Mouse (Mus musculus) intestine, embryonic 15.5 days (tissue): ENCODE data around the gene Ist1. TPM values are rescaled to one million over a fixed set of nuclear protein-coding genes. Genes with fewer than 3 reads are reported as not detected.

Experiments used
- ATAC-seq: fragments of 200-750 bp; cut with Nextera tagmentation; 2 replicates; pipeline ENCODE4 v1.8.0; 2017; ENCODE audit warnings: moderate TSS enrichment, moderate library complexity
- H3K27ac ChIP-seq: fragments of 300-500 bp; sonication (generic); 2 replicates; pipeline ENCODE4 v1.5.1; 2015; ENCODE audit warnings: mild to moderate bottlenecking, inconsistent platforms
- H3K27me3 ChIP-seq: fragments of 300-500 bp; sonication (generic); replicated peaks from 2 replicates; pipeline ENCODE4 v1.6.1; 2015; ENCODE audit warnings: inconsistent platforms
- H3K36me3 ChIP-seq: fragments of 300-500 bp; sonication (generic); 2 replicates; pipeline ENCODE4 v1.6.1; 2015; ENCODE audit warnings: inconsistent platforms
- H3K4me1 ChIP-seq: fragments of 300-500 bp; sonication (generic); replicated peaks from 2 replicates; pipeline ENCODE4 v1.6.1; 2015; ENCODE audit warnings: inconsistent platforms
- H3K4me2 ChIP-seq: fragments of 300-500 bp; sonication (generic); replicated peaks from 2 replicates; pipeline ENCODE4 v1.6.1; 2015; ENCODE audit warnings: mild to moderate bottlenecking, inconsistent platforms
- H3K4me3 ChIP-seq: fragments of 300-500 bp; sonication (generic); replicated peaks from 2 replicates; pipeline ENCODE4 v1.5.1; 2015; ENCODE audit warnings: inconsistent platforms
- H3K9ac ChIP-seq: fragments of 300-500 bp; sonication (generic); 2 replicates; pipeline ENCODE4 v1.6.1; 2015; ENCODE audit warnings: inconsistent platforms
- H3K9me3 ChIP-seq: fragments of 300-500 bp; sonication (generic); 2 replicates; pipeline ENCODE4 v1.6.1; 2016; ENCODE audit warnings: inconsistent platforms
- WGBS: fragments of 180-500 bp; shearing (Covaris S2); methylation state at CpG from one replicate; pipeline ENCODE4 v1.1.7; 2015; 5-methylcytosine and 5-hydroxymethylcytosine counted together
- polyA plus RNA-seq: library from polyadenylated mRNA; unstranded; fragments of >200 nt; fragmentation: Nextera tagmentation; extraction: Ambion mirVana; gene quantifications from 2 replicates; pipeline ENCODE4 v1.2.1, GENCODE M21; 2015

The Ist1 gene
- polyA plus RNA-seq, 1 experiment from 2014 or later = 128 TPM

GRCm38 (mm10) chr8:109675896-109676643, 17.0 kb downstream of the Ist1 start:
- Histone ChIP-seq H3K9me3 (no peaks in the 10 kb centered on the region), H3K36me3 (peaks cover 63% of the 10 kb centered on the region), H3K27ac (no peak overlapping the region), H3K27me3 (no peaks in the 10 kb centered on the region), H3K4me2 (no peak overlapping the region), H3K9ac (no peak overlapping the region), H3K4me1 (no peaks in the 10 kb centered on the region), H3K4me3 (no peak overlapping the region)
- WGBS = 90% methylated on average over 9 of the region's 9 CpGs
- no peak for ATAC-seq

DNA sequence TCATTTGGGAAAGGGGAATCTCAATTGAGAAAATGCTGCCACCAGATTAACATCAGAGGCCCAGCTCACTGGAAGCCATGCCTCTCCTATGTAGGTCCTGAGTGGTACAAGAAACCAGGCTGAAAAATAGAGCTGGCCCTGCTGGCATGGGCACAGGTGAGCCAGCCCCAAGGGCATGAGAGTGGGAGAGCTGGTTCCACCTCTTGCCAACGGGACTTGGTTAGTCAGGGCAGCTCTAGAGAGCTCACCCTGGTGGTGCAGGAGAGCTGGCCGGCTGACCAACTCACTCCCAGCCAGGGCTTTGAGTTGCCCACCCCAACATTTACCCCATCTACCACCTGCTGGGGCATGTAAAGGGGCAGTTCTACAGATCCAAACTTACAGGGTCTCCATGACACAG, 19.5 kb downstream of the Ist1 start:
- no peak for ATAC-seq
- Histone ChIP-seq H3K27ac (no peak overlapping the region), H3K9ac (no peak overlapping the region), H3K36me3 (peaks cover 56% of the 10 kb centered on the region), H3K9me3 (no peaks in the 10 kb centered on the region), H3K27me3 (no peaks in the 10 kb centered on the region), H3K4me1 (no peaks in the 10 kb centered on the region), H3K4me2 (no peak overlapping the region), H3K4me3 (no peak overlapping the region)
- WGBS = 91% methylated on average over 2 of the region's 2 CpGs

DNA sequence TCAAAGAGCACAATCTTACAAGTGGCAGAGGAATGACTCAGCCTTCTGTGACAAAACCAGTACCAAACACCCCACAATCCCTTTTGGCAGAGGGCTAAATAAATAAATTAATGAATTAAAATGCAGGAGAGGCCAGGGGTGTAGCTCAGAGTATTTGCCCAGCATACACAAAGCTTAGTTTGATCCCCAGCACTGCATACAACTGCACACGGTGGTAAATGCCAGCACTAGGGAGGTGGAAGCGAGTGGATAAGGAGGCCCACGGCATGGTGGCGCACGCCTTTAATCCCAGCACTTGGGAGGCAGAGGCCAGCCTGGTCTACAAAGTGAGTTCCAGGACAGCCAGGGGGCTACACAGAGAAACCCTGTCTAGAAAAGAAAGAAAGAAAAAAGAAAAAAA, 20.4 kb downstream of the Ist1 start:
- no peaks in the 10 kb centered on the region for H3K27me3 ChIP-seq
- no peak for ATAC-seq
- no peaks in the 10 kb centered on the region for H3K4me1 ChIP-seq
- no peaks in the 10 kb centered on the region for H3K9me3 ChIP-seq
- H3K4me2 ChIP-seq = no peak overlapping the region
- H3K27ac ChIP-seq = no peak overlapping the region
- 89% methylated on average over 5 of the region's 5 CpGs for whole genome bisulfite sequencing
- H3K9ac ChIP-seq = no peak overlapping the region
- H3K4me3 ChIP-seq = no peak overlapping the region
- peaks cover 50% of the 10 kb centered on the region for H3K36me3 ChIP-seq

DNA sequence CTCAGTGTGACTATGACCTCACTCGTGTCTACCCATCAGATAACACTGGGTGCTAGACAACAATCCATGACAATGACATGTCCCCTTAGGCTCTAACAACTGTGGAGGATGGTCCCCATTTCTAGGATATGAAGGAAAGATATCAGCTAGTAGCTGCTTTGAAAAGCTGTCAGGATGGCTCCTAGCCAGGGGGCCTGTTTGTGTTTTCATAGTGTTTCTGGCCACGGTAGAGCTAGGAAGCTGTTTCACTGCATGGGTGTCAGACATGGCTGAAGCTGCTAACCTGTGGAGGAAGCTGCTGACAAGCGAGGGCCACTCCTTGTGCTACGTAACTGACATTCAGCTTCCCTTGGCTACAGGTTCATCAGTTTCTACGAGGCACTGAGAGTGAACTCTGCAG, 26.4 kb downstream of the Ist1 start:
- H3K27me3 ChIP-seq = no peaks in the 10 kb centered on the region
- H3K27ac ChIP-seq = no peak overlapping the region
- H3K4me3 ChIP-seq = no peak overlapping the region
- H3K4me2 ChIP-seq = no peak overlapping the region
- ATAC-seq = no peak
- no peaks in the 10 kb centered on the region for H3K9me3 ChIP-seq
- 86% methylated on average over 5 of the region's 5 CpGs for WGBS
- no peaks in the 10 kb centered on the region for H3K4me1 ChIP-seq
- H3K36me3 ChIP-seq = peaks cover 12% of the 10 kb centered on the region
- H3K9ac ChIP-seq = no peak overlapping the region

DNA sequence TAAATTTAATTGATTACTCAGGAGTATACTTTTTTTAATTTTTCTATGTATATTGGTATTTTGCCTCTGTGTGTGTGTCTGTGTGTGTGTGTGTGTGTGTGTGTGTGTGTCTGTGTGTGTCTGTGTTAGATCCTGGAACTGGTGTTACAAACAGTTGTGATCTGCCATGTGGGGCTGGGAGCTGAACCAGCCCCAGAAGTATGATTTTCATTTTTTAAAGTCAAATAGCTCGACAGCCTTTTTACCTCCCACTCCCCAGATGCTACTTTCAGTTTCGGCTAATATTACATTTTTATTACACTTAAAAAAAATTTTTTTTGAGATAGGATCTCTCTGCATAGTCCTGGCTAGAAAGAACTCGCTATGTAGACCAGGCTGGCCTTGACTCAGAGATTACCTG, 30.7 kb downstream of the Ist1 start:
- no peak overlapping the region for H3K27ac ChIP-seq
- no peak overlapping the region for H3K4me2 ChIP-seq
- H3K36me3 ChIP-seq = no peaks in the 10 kb centered on the region
- no peaks in the 10 kb centered on the region for H3K9me3 ChIP-seq
- 81% methylated on average over 3 of the region's 3 CpGs for WGBS
- no peak for ATAC-seq
- no peak overlapping the region for H3K4me3 ChIP-seq
- H3K27me3 ChIP-seq = no peaks in the 10 kb centered on the region
- H3K4me1 ChIP-seq = no peaks in the 10 kb centered on the region
- no peak overlapping the region for H3K9ac ChIP-seq

DNA sequence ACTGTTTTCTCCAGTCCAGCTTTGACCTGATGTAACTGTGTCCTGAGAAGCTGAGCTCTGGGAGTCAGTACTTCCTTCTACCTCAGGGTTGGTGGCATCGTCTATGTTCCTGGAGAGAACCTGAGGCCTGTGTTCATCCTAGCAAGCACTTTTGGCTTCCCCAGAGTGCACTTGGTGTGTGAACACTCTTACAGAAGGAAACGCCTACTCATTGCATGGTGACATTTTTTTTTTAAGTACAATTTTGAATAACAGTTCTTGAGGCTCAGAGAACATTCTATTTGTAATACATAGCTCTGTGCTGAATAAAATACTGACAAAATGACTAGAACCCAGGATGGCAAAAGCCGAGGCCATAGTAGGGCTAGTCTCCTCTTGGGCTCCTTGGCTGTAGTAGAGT, 36.2 kb downstream of the Ist1 start:
- no peak overlapping the region for H3K4me3 ChIP-seq
- H3K27ac ChIP-seq = no peak overlapping the region
- no peak for ATAC-seq
- no peaks in the 10 kb centered on the region for H3K9me3 ChIP-seq
- no peaks in the 10 kb centered on the region for H3K4me1 ChIP-seq
- WGBS = 85% methylated on average over 3 of the region's 3 CpGs
- no peak overlapping the region for H3K9ac ChIP-seq
- no peaks in the 10 kb centered on the region for H3K27me3 ChIP-seq
- no peak overlapping the region for H3K4me2 ChIP-seq
- no peaks in the 10 kb centered on the region for H3K36me3 ChIP-seq

- no peak for ATAC-seq
- H3K36me3 ChIP-seq = no peaks in the 10 kb centered on the region
- no peaks in the 10 kb centered on the region for H3K4me1 ChIP-seq
- H3K27me3 ChIP-seq = no peaks in the 10 kb centered on the region
- no peak overlapping the region for H3K9ac ChIP-seq
- 76% methylated on average over 10 of the region's 10 CpGs for WGBS
- no peak overlapping the region for H3K27ac ChIP-seq
- no peak overlapping the region for H3K4me2 ChIP-seq
- no peaks in the 10 kb centered on the region for H3K9me3 ChIP-seq
- H3K4me3 ChIP-seq = no peak overlapping the region
Measured at GRCm38 (mm10) chr8:109650801-109651200, 42.3 kb downstream of the Ist1 start.

- Histone ChIP-seq H3K4me3 (no peak overlapping the region), H3K9me3 (no peaks in the 10 kb centered on the region), H3K27ac (no peak overlapping the region), H3K36me3 (no peaks in the 10 kb centered on the region), H3K9ac (no peak overlapping the region), H3K4me2 (no peak overlapping the region), H3K4me1 (no peaks in the 10 kb centered on the region), H3K27me3 (no peaks in the 10 kb centered on the region)
- WGBS = 51% methylated on average over 7 of the region's 7 CpGs
- no peak for ATAC-seq
Measured at GRCm38 (mm10) chr8:109648469-109648868, 44.6 kb downstream of the Ist1 start.

DNA sequence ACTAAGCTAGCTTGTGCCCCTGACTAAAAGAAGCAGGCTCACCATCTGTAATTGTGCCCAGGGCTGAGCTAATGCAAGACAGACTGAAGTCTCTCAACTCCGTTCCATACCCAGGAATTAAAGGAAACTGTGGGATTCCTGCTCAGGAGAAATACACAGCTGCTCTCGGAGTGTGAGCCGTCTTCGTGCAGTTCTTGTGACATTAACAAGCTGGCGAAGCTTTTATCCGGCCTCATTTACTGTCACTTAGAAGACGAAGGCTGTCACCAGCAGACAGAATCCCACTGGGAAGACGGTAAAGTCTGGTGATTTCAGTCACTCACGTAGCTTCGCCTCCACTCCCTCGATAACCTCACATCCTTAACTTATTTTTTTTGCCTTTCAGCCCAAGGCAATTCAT, 45.7 kb downstream of the Ist1 start:
- ATAC-seq = no peak
- no peaks in the 10 kb centered on the region for H3K36me3 ChIP-seq
- H3K4me1 ChIP-seq = no peaks in the 10 kb centered on the region
- no peaks in the 10 kb centered on the region for H3K27me3 ChIP-seq
- no peak overlapping the region for H3K9ac ChIP-seq
- H3K27ac ChIP-seq = no peak overlapping the region
- no peak overlapping the region for H3K4me2 ChIP-seq
- WGBS = 74% methylated on average over 11 of the region's 11 CpGs
- H3K9me3 ChIP-seq = no peaks in the 10 kb centered on the region
- H3K4me3 ChIP-seq = no peak overlapping the region

DNA sequence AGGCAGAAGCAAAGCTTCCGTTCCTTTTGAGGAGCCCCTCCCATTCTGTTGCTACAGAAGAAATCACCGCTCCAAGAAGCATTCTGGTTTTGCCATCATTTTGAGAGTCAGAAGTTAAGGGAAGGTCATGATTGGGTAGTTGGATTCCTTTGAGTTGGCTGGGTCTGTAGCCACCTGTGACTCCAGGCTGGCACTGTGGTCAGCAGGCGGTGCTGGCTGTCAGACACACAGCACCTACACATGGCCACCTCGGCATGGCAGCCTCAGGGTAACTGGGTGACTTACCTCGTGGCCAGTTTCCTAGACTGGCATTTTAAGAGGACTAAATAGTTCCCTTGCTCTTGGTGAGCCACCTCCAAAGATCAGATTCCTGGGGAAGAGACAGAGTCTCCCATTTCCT, 51.8 kb downstream of the Ist1 start:
- Histone ChIP-seq H3K4me3 (no peak overlapping the region), H3K4me2 (no peak overlapping the region), H3K27ac (no peak overlapping the region), H3K9ac (no peak overlapping the region), H3K36me3 (no peaks in the 10 kb centered on the region), H3K9me3 (no peaks in the 10 kb centered on the region), H3K27me3 (no peaks in the 10 kb centered on the region), H3K4me1 (no peaks in the 10 kb centered on the region)
- 83% methylated on average over 5 of the region's 5 CpGs for WGBS
- no peak for ATAC-seq

DNA sequence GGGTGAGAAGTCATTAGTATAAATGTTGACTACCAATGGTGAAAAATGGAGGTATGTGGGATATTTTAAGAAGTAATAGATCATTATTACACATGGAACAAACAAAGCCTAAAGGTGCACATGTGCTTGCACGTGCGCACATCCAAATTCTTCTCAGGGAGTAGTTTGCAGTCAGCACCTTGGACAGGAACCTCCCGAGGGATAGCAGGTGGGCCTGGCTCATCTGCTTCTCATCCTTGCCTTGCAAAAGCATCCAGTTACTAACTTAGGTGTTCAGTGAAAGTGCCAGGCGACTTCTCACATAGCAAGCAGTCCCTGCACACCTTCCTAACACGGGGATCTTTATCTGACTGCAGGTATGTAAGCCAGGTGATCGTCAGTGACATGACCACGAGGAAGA, 52.6 kb downstream of the Ist1 start:
- H3K27ac ChIP-seq = no peak overlapping the region
- H3K4me3 ChIP-seq = no peak overlapping the region
- H3K4me2 ChIP-seq = no peak overlapping the region
- no peak for ATAC-seq
- no peaks in the 10 kb centered on the region for H3K9me3 ChIP-seq
- no peaks in the 10 kb centered on the region for H3K4me1 ChIP-seq
- whole genome bisulfite sequencing = 55% methylated on average over 7 of the region's 7 CpGs
- no peak overlapping the region for H3K9ac ChIP-seq
- no peaks in the 10 kb centered on the region for H3K36me3 ChIP-seq
- no peaks in the 10 kb centered on the region for H3K27me3 ChIP-seq

DNA sequence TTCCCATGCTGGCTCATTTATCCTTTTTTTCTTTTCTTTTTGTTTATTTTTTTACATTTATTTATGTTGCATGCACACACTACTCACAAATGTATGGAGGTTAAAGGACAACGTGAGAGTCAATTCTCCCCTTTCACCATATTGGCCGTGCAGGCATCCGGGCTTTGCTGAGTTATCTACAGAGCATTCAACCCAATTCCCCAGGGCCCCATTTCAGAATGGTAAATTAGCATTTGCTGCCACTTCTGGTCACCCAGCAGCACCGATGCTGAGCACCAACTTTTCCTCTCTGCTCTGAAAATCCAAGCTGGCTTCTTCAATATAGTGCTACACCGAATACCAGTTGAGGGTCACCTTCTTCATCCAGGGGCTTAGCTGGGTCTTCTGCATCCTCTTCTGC, 54.2 kb downstream of the Ist1 start:
- no peak for ATAC-seq

DNA sequence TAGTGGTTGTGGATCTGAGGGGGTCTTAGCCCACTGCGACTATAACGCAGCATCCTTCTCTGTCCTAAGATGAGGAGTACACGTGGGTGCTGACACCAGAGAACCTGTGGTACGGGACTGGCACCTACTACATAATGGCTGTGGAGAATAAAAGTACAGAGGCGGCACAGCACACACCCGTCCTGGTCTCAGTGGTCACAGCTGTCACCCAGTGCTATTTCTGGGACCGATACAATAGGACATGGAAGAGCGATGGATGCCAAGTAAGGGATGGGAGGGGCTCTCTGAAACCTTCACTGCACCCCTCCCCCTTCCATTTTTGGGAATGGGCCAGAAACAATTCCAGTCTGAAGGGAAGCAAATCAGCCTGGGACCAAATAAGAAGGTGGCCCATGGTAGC, 57.9 kb downstream of the Ist1 start:
- H3K4me2 ChIP-seq = no peak overlapping the region
- no peaks in the 10 kb centered on the region for H3K4me1 ChIP-seq
- no peak overlapping the region for H3K4me3 ChIP-seq
- 90% methylated on average over 8 of the region's 8 CpGs for WGBS
- H3K36me3 ChIP-seq = no peaks in the 10 kb centered on the region
- no peaks in the 10 kb centered on the region for H3K9me3 ChIP-seq
- H3K27me3 ChIP-seq = no peaks in the 10 kb centered on the region
- H3K9ac ChIP-seq = no peak overlapping the region
- H3K27ac ChIP-seq = no peak overlapping the region
- ATAC-seq = no peak

More for the DNA sequence above, 54.2 kb downstream of the Ist1 start:
- H3K36me3 ChIP-seq = no peaks in the 10 kb centered on the region
- H3K27me3 ChIP-seq = no peaks in the 10 kb centered on the region
- no peaks in the 10 kb centered on the region for H3K9me3 ChIP-seq
- H3K4me2 ChIP-seq = no peak overlapping the region
- no peaks in the 10 kb centered on the region for H3K4me1 ChIP-seq
- H3K9ac ChIP-seq = no peak overlapping the region
- H3K4me3 ChIP-seq = no peak overlapping the region
- WGBS = 76% methylated on average over 5 of the region's 5 CpGs
- H3K27ac ChIP-seq = no peak overlapping the region
